Mouse (Mus musculus) cerebellum, adult 9-10 months (tissue): ENCODE results near the gene Far2.
A peak's percentile ranks its signal among the peaks of the same experiment; 100 is the strongest.
"Not testable (repeated sequence)": the region's sequence is repeated elsewhere in the genome, so short reads cannot be mapped to it uniquely, and the experiment has no call there.

Experiments
- DNase-seq: peaks from one replicate; pipeline ENCODE4 v3.0.0; 2022

The Far2 gene

DNA sequence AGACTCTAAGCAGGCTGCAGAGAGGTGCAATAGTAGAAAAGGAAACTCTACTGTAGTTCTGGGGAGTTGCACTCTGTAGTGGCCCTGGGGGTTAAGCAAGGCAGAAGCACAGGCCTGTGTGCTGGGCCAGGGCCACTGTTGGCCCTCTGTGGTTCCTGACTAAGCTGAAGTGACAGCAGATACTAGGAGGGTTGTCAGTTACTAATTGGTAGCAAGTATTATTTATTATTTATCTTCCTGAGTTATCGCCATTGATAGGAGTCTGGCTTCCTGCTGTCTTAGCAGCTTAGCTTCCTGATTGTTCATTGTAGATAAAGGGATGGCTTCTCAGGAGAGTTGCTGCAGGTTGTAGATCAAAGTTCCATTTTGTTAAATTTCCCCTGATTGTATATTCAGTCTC lies 73.6 kb downstream of the Far2 start:
- no peak for DNase-seq

DNA sequence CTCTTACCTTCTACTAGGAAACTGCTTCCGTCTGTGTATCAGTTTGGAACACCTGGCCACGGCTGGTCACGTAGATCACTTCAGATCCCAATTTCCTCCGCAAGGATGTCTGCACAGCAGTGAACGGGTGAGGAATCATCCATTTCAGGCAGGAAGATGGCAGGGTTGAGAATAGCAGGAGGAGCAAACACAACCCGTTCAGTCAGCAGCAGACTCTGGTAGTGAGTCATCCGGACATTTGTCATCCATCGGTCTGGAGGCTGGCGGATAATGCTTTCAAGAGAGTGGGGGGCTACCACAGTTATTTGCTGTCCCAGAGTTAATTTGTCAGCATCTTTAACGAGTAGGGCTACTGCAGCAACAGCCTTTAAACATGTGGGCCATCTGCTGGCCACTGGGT lies 79.8 kb downstream of the Far2 start:
- not testable (repeated sequence) for DNase-seq

DNA sequence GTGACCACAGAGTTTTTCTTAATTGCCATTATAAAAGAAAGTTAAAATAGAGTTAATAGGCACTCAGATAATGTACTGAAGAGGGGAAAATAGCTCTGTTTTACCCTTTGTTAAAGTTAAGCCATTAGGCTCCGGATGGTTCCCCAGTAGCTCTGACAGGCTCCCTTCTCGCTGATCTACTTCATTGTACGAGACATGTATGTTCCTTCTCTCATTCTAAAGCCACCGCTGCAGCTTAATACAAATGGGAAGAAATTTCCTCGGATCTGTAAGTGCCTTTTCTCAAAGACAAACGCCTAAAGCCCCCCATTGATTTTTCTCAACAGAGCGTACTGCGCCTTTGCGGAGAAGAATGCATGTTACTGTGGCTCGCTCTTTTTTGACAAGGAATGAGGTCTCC lies 85.3 kb downstream of the Far2 start:
- no peak for DNase-seq

DNA sequence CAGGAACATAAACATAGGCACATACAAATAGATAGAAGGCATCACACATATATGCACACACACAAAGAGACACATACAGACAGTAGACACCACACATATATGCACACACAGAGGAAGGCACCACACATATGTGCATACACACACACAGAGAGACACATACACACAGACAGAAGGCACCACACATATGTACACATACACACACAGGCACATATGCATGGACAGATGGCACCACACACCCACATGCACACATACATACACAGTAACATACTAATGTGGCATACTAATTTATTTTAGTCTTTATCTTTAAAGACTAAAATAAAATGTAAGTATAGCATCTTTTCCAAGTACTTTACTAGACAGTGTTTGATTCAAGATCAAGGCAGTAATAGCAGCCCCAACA lies 86.5 kb downstream of the Far2 start:
- DNase-seq, result no peak

DNA sequence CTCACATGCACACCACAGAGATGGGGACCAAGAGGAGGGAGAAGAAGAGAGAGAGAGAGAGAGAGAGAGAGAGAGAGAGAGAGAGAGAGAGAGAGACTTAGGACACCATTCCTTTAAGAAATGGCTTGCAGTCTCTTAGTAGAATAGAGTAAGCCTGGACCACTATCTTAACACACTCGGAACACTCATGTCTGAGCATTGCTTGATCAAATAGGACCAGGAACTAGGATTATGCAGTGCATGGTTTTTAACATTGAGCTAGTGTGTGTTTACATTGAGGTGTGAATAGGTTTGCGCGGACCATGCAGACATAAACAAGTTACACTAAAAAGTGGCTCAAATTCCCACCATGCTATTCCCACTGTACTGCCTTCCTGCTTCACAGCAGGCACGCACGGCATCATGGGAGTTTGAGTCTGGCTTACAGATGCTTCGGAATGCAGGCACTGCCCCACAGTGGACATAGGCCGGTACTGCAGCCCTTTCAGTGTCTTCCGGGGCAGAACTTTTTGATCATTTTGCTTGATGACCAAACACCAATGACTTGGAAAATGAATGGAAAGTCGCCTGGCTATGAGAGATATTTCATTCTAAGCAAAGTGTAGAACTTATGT lies 88.8 kb downstream of the Far2 start:
- DNase-seq, result peak; percentile 78

DNA sequence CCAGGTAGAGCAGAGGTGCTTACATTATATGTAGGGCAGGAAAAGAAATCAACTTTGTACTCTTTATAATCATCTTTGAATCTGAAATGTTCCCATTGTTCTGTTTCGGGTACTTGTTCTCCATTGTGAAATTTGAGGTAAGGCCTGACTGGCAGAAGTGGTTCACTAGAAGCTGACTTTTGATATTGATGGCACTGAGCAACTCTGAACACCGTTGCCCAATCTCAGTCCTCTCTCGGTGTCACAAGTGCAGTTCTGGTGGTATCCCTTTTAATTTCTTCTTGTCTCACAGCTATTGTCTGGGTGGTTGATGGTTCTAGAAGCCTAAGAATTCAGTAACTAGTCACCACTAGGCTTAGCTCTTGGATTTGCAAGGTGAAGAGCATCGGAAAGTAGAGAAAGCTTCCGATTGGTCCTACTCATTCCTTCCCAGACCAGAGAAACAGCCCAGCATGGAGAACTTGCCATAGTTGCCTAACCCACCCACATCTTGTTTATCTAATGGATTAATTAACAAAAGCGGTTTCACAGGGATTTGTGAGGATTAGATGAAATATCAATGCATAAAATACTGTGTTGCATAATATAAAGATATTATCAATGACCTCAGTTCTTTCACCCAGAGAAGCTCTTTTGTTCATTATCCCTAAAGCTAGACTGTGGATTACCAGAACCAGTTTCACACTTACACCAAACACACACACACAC lies 92.4 kb downstream of the Far2 start:
- no peak for DNase-seq

DNA sequence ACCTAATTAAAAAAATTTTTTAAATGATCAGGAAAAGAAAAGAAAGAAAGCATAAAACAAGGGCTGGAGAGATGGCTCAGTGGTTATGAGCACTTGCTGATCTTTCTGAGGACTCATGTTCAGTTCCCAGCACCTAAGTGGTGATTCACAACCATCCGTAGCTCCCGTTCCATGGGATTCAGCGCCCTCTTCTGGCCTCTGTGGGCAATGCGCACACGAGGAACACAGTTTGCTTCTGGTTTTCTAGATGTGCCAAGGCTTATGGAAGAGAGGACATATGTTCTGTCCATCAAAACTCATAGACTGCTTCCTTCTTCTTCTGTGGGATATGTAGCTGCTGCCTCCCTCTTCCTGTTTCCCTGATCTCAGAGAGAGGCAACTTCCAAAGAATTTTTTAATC lies 94.8 kb downstream of the Far2 start:
- no peak for DNase-seq

DNA sequence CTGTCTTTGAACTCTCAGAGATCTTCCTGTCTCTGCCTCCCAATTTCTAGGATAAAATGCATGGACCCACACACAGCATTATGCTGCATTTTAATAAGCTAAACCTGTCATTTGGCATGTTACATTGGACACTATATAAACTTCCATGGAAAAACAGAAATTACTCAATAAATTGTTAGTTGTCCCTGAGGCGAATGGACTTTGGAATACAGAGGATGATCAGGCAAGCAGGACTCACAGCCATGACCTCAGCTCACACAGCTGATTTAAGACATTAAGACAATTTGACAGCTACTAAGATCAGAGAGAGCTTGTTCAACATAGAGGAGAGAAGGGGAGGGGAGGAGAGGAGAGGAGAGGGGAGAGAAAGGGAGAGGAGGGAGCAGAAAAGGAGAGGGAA lies 95.4 kb downstream of the Far2 start:
- no peak for DNase-seq

DNA sequence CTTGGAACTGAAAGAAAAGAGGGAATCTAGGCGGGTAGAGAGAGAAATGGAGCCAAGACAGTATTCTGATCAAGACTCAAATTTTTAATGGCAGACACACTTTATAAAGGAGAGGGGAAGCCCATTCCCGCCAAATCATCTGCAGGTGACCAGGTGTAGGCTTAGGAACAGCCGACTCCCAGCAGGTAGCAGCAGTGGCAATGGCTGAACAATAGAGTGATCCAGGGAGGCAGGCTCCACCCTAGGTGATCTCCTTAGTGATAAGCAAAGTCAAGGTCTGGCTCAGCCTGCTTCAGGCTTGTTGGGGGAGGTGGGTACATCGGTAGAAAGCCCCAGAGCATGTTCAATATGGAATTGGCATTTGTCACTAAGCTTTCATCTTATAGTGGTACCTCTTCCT lies 105.2 kb downstream of the Far2 start:
- not testable (repeated sequence) for DNase-seq

DNA sequence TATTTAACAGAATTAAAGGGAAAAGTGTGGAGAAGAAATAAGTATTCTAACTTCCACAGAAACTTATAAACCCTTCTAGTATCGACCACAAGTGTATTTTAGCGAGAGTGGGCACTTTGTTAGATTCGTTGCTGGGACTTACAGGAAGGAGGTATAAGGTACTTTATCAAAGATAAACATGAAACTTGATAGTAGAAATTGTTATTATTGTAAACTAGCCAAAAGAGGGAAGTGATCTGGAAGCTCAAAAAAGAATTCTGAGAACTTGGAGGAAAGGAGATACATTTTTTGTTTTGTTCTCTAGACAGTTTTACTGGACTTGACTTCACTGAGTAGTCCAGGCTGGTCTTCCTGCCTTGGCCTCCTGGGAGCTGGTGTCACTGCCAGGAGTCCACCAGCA lies 125.8 kb downstream of the Far2 start:
- no peak for DNase-seq

DNA sequence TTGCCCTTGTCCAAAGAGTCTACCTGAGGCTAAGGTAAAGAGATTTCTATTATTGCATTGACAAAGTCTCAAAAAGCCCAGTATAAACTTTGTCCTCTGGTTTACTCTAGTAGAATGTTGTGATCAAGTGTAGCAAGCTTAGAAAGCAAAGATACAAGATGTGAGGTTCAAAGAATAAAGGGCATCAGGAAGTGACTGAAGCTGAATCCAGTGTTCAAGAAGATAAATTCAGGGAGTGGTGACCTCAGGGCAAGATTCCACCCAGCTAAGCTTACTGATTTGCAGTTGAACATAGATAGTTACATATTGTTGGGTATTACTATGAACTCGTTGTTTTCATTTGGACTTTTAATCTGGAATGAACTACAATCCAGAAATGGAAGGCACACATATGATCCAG lies 138.6 kb downstream of the Far2 start:
- DNase-seq, result no peak

DNA sequence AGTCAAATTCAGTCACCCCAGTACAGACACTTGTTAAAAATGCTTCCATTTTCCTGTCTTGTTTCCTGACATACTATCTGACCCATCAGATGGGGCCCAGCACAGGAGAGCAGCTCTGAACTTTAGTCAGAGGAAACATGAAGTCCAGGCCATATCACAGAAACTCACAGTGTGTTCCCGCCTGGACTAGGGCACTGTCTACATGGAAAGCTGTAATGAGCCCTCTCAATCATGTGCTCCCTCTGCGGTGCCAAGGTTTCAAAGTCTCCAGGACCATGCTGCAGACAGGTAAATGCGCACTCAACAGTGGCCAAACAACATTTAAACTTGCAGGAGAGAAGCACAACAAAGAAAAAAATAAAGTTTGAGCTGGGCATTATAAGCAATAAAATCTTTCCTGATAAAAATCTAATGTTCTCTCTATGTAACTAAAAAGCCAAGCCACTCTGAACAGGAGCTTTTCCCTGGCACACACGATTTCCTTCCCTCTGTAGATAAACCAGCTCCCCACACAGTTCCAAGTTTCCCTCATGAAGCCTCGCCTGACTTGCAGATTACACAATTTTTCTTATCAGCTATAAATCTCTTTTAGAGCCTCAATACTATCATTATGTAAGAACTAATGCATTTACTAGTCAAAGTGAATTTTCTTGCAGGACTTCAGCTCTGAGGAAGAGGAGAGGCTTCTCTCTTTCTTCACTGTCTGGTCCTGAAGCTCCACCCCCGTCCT lies 147.1 kb downstream of the Far2 start:
- DNase-seq, result no peak

DNA sequence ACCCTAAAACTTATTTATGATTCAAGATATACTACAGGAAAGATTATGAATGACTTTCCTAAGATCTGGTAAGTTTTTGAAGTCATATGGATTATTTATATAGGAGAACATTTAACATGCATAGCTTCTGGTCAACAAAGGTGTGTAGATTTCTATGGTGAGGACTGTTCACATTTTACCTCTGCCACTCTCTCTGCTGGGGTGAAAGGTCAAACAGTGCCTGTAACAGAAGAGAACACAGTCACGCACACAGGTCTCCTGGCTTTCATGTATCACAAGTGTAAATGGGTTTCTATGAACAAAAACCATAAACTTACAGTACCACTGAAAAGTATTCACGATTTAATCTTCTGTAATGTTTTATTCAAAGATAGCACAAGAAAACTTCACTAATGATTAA lies 152.1 kb downstream of the Far2 start:
- no peak for DNase-seq

DNA sequence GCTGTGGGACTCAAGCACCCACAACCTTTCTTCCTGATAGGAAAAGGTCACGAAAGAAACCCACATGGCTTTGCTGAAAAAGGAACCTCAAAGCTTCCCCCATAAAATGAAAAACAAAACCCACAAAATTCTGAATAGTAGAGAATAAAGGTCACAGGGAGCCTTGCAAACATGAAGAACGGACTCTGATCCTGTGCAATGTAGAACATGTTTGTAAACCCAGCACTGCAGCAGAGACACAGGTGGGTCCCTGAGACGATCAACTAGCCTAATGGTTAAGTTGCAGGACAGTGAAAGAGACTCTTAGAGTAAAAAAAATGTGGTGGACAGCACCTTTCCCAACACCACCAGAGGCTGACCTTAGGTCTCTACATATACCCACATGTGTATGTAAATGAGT lies 152.7 kb downstream of the Far2 start:
- DNase-seq, result no peak

DNA sequence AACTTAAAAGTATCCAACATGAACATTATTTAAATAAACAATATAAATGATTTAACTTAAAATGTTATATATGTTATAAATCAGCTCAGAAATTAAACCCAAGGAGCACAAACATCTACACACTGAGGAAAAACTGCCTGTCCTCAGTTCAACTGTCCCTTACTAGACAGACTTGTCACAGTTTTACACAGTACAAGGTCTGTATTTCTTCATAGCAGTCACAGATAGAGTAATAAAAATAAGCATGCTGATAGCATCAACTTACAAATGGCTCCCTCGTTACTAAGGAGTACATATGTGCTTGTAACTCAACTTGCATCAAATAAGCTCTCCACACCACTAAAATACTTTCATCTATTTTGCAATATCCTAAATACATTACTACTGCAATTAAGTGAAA lies 158.1 kb downstream of the Far2 start:
- no peak for DNase-seq

DNA sequence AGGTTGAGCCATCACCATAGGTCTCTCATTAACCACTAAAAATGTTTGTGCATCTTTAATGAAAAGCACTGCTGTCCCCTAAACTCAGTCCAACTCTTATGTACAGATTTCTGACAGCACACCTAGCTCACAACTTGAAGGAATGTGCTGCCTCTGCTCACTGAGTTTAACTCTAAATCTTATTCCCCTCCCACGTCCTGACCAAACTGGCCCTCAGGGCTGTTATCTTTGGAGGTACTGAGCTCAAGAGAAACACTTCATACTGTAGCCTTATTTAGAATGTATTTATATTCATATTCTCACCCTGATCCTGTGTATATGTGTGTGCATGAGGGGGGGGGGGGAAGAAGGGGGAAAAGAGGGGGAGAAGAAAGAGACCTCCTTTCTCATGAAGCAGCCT lies 160.5 kb downstream of the Far2 start:
- DNase-seq, result no peak

DNA sequence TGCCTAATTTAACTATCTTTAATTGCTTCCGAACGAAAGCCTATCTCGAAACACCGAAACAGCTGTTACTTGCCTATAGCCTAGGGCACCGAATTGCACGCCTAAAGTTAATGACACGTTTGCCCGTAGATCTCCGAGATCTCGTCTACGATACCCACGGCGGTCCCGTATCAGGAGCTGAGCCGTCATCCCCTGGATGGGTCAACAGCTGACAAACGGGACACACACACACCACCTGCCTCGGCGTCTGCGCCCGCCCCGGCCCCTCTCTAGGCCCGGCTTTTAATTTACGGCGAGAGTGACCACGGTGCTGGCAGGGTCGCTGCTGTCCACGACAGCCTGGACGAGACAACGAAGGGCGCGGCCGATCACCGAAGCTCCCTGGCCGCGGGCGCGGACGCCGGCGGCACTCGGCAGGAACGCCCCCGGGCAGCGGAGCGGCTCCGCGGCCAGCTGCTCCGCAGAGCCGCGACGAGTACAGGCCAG lies 164.4 kb downstream of the Far2 start:
- no peak for DNase-seq

DNA sequence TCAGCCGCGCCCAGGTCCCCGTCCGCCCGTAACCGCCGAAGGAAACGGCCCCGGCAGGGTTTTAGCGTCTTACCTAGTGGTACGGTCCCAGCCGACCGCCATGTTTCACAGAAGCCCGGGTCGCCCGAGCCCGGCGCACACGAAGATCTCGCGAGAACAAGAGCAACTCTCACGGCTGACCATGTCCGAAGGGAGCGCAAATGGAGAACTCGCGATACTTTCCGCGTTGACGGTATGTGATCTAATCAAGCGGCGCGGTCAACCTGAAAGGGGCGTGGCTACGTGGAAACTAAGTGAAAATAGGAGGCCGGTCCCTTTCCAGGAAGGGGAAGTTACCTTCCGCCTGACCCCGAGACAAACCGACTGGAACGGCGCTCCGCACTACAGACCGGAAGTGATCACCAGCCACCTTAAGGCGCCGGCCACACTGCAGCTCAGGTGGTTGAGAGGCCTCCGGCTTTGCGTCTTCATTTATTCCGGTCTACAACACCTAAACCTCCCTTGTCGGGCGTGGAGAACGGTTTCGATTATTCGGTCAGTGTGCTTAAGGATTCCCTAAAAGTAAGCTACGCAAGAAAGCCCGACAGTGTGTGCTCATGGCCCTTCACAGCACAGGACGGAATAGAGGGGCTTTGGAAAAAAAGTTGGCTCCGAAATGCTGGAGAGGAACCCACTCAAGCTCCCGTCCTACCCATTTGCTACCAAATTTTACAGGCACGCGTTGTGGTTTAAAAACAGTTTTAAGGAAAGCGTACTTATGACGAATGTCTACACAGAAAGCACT lies 165.0 kb downstream of the Far2 start, which contains the start of gene Ergic2:
Gene Ergic2, minus strand, starts transcription at position 478 of the 784 bp plus-strand sequence.
- peak; percentile 99 for DNase-seq

DNA sequence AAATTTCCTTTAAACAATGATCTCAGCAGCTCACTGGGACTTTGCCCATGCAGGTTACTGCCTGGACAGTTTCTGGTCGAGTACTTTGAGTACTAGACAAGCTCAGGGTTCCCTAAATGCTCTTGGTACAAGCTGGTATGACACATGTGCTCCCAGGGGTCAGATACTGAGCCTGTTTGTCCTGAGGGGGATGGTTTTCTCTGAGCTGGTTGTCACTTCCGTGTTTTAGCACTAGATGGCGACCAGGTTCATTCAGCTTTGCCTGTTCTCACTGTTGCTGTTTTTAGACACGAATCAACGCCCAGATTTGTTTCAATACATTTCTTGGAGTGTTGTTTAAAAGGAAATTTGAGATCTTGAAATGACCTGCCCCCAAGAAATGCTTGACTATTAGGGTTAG lies 167.7 kb downstream of the Far2 start:
- DNase-seq, result peak; percentile 46

DNA sequence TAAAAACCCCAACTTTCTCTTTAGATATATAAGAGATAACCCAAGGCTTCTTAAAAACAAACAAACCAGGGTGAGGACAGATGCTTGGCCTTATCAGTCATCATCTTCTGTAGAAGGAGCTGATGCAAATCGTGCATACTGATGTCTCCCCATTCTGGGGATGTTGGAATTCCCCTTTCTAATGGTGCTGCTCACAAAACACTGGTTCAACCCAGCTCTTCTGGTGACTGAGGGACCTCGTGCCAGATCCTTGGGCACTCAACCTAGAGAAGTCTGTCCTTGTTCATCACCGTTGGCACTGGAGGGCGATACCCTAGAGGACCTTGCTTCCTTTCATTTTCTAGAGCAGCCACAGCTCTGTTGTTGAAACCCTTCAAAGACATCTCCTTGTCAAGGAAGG lies 169.7 kb downstream of the Far2 start:
- DNase-seq, result no peak

DNA sequence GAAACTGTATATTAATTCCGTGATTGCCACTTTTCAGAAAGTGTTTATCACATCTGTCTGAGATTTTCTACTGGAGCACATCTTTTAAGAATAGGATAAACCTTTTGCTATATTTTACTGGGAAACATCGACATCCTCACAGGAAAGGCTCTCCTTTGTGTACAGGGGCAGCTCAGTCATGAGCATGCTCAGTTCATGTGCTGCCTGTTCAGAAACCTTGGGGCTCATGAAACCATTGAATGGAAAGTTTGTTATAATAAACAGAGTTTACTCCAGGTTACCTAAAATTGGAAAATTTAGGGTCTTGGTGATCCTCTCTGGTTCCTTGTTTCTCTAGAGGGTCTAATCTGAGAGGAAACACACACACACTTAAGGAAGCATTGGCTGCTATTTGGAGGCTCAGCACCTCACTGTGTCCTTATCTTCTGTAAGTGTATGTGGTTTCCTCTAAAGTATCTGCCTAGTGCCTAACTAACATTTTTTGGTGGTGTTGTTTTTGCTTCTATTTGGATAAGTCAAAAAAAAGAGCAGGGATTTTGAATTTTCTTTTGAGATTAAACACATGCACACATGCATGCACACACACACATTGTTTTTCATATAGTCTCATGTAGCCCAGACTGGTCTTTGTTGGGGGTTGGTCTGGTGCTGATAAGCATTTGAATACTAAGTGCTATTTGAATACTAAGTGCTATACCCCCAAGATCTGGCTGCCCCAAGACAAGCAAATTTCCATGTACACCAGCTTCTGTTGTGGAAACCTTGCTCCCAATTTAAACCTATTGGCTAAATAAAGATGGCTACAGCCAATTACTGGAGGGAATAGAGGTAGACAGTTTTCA lies 171.4 kb downstream of the Far2 start:
- no peak for DNase-seq

DNA sequence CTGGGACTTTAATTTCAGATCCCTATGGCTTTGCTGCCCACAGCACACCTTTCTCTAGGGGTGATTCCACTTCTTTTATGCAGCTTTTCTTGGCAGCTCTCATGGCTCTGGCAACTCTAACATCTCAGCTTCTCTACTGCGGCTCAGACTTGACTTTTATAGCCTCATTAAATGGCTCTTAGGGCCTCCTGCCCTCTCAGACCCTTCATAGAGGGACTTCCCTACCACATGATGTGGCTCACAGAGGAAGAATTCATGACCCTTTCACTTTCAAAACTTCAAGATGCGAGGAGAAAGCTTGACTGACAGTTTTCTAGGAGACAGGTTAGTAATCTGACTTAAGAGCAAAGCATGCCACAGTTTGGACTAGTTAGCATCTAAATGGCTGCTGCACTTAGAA lies 175.6 kb downstream of the Far2 start:
- no peak for DNase-seq
